Mouse (Mus musculus) CH12.LX (cell line): ENCODE measurements around the gene AC134908.4. TPM values are rescaled to one million over a fixed set of nuclear protein-coding genes. Genes with fewer than 3 reads are reported as not detected.

Experiments
- DNase-seq: peaks from one replicate; pipeline ENCODE4 v3.0.0-alpha.2; 2013; ENCODE audit errors: extremely low read depth
- H3K27ac ChIP-seq: 2 replicates; pipeline ENCODE4 v1.5.1; 2012; ENCODE audit warnings: low read depth, mild to moderate bottlenecking, control low read depth, moderate library complexity; ENCODE audit not compliant: insufficient read depth
- H3K27me3 ChIP-seq: replicated peaks from 2 replicates; pipeline ENCODE3; 2012; ENCODE audit warnings: inconsistent platforms
- H3K36me3 ChIP-seq, 2 experiments: replicated peaks in 1 of 2; 2 replicates each; pipeline versions ENCODE3 to v1.6.1; 2012; ENCODE audit warnings: inconsistent platforms in 1 of 2, low read length in 1 of 2, mild to moderate bottlenecking in 1 of 2, mixed read lengths in 1 of 2, moderate library complexity in 1 of 2; ENCODE audit not compliant: control insufficient read depth in 1 of 2, insufficient read depth in 1 of 2
- H3K4me1 ChIP-seq, 2 experiments: 2 replicates each; pipeline ENCODE4 v1.6.1; 2012; ENCODE audit warnings: inconsistent platforms in 1 of 2, moderate library complexity in 1 of 2; ENCODE audit not compliant: insufficient read depth in 2 of 2, control insufficient read depth in 1 of 2
- H3K4me2 ChIP-seq: 2 replicates; pipeline ENCODE4 v1.6.1; 2012; ENCODE audit warnings: low read depth, mild to moderate bottlenecking, control low read depth; ENCODE audit not compliant: poor library complexity, insufficient read depth, severe bottlenecking
- H3K4me3 ChIP-seq, 3 experiments: fragments of 150-350 bp in 1 of 3; sonication (generic) in 1 of 3; replicated peaks in 1 of 3; 2 replicates each; pipeline versions ENCODE3 to v1.5.1; 2011 to 2012; ENCODE audit warnings: low read depth in 2 of 3, low read length in 2 of 3, mild to moderate bottlenecking in 2 of 3, moderate library complexity in 2 of 3, control low read depth in 1 of 3, improper control_type of control experiment in 1 of 3, inconsistent platforms in 1 of 3, mixed read lengths in 1 of 3; ENCODE audit not compliant: poor library complexity in 1 of 3
- H3K79me2 ChIP-seq: replicated peaks from 2 replicates; pipeline ENCODE4 v1.6.1; 2012; ENCODE audit warnings: mild to moderate bottlenecking, moderate library complexity; ENCODE audit not compliant: control insufficient read depth, poor library complexity, insufficient read depth, severe bottlenecking; ENCODE audit errors: extremely low read depth
- H3K9ac ChIP-seq: 2 replicates; pipeline ENCODE4 v1.6.1; 2012; ENCODE audit warnings: low read depth, mild to moderate bottlenecking, control low read depth, moderate library complexity; ENCODE audit not compliant: insufficient read depth
- H3K9me3 ChIP-seq: replicated peaks from 2 replicates; pipeline ENCODE3; 2012; ENCODE audit warnings: low read length, inconsistent platforms, mixed read lengths
- BHLHE40 ChIP-seq: IDR thresholded peaks from 2 replicates; pipeline ENCODE4 v1.6.1; 2011; ENCODE audit warnings: mild to moderate bottlenecking, low read depth, low read length, improper control_type of control experiment
- CTCF ChIP-seq, 2 experiments: IDR thresholded peaks in 1 of 2; conservative IDR thresholded peaks in 1 of 2; 2 replicates each; pipeline ENCODE4 v1.5.1; 2011 to 2012; ENCODE audit warnings: low read depth in 2 of 2, low read length in 2 of 2, improper control_type of control experiment in 1 of 2, inconsistent platforms in 1 of 2, mild to moderate bottlenecking in 1 of 2, moderate library complexity in 1 of 2
- EP300 ChIP-seq: IDR thresholded peaks from 2 replicates; pipeline ENCODE4 v1.6.1; 2011; ENCODE audit warnings: low read length, improper control_type of control experiment
- ETS1 ChIP-seq: conservative IDR thresholded peaks from 2 replicates; pipeline ENCODE4 v1.6.1; 2012; ENCODE audit warnings: low read depth, mild to moderate bottlenecking, inconsistent platforms, low read length, improper control_type of control experiment, moderate library complexity
- GABPA ChIP-seq: IDR thresholded peaks from 2 replicates; pipeline ENCODE4 v1.6.1; 2012; ENCODE audit warnings: low read depth, low read length, improper control_type of control experiment, inconsistent platforms; ENCODE audit not compliant: insufficient replicate concordance
- IRF4 ChIP-seq: IDR thresholded peaks from 2 replicates; pipeline ENCODE4 v1.6.1; 2014; ENCODE audit warnings: low read depth, mild to moderate bottlenecking, inconsistent platforms, low read length, improper control_type of control experiment
- JUN ChIP-seq: IDR thresholded peaks from 2 replicates; pipeline ENCODE4 v1.6.1; 2011; ENCODE audit warnings: low read depth, mild to moderate bottlenecking, low read length, improper control_type of control experiment, moderate library complexity; ENCODE audit not compliant: insufficient read depth
- JUND ChIP-seq: conservative IDR thresholded peaks from 2 replicates; pipeline ENCODE4 v1.6.1; 2011; ENCODE audit warnings: low read depth, low read length, improper control_type of control experiment
- MAX ChIP-seq: IDR thresholded peaks from 2 replicates; pipeline ENCODE4 v1.6.1; 2011; ENCODE audit warnings: low read length, improper control_type of control experiment
- MAZ ChIP-seq: IDR thresholded peaks from 2 replicates; pipeline ENCODE4 v1.6.1; 2012; ENCODE audit warnings: low read depth, mild to moderate bottlenecking, inconsistent platforms, low read length, improper control_type of control experiment, moderate library complexity
- NELFE ChIP-seq: IDR thresholded peaks from 2 replicates; pipeline ENCODE4 v1.6.1; 2011; ENCODE audit warnings: low read depth, low read length, improper control_type of control experiment
- NRF1 ChIP-seq: IDR thresholded peaks from 2 replicates; pipeline ENCODE4 v1.6.1; 2014; ENCODE audit warnings: low read depth, mild to moderate bottlenecking, inconsistent platforms, low read length, improper control_type of control experiment, moderate library complexity
- POLR2AphosphoS2 ChIP-seq: IDR thresholded peaks from 2 replicates; pipeline ENCODE4 v1.6.1; 2011; ENCODE audit warnings: low read depth, low read length, improper control_type of control experiment
- RAD21 ChIP-seq: IDR thresholded peaks from 2 replicates; pipeline ENCODE4 v1.6.1; 2011; ENCODE audit warnings: low read depth, mild to moderate bottlenecking, low read length, improper control_type of control experiment, moderate library complexity
- SIN3A ChIP-seq: IDR thresholded peaks from 2 replicates; pipeline ENCODE4 v1.6.1; 2012; ENCODE audit warnings: low read length, improper control_type of control experiment, inconsistent platforms
- SMC3 ChIP-seq: IDR thresholded peaks from 2 replicates; pipeline ENCODE4 v1.6.1; 2011; ENCODE audit warnings: low read depth, low read length, improper control_type of control experiment
- TBP ChIP-seq: conservative IDR thresholded peaks from 2 replicates; pipeline ENCODE4 v1.6.1; 2011; ENCODE audit warnings: low read depth, low read length, improper control_type of control experiment
- TCF12 ChIP-seq: IDR thresholded peaks from 2 replicates; pipeline ENCODE4 v1.6.1; 2014; ENCODE audit warnings: low read depth, mild to moderate bottlenecking, inconsistent platforms, low read length, improper control_type of control experiment
- ZC3H11A ChIP-seq: IDR thresholded peaks from 2 replicates; pipeline ENCODE4 v1.6.1; 2012; ENCODE audit warnings: low read depth, mild to moderate bottlenecking, inconsistent platforms, low read length, improper control_type of control experiment
- ZNF384 ChIP-seq: IDR thresholded peaks from 2 replicates; pipeline ENCODE4 v1.6.1; 2012; ENCODE audit warnings: low read depth, low read length, improper control_type of control experiment, inconsistent platforms
- dilution Hi-C: fragments of 300-500 bp; cut with MboI; formaldehyde crosslinking; loops from 2 replicates; pipeline ENCODE4 v1.14.3; 2020; ENCODE audit warnings: low sequenced_read_pairs; ENCODE audit not compliant: extremely low pct_unique_long_range_greater_than_20kb, extremely low pct_ligation_motif_present
- in situ Hi-C: fragments of 300-500 bp; cut with MboI; formaldehyde crosslinking; loops from 3 replicates; pipeline ENCODE4 v1.14.3; 2019; ENCODE audit warnings: low sequenced_read_pairs, low pct_ligation_motif_present, low pct_unique_long_range_greater_than_20kb, mixed read lengths
- polyA plus RNA-seq: library from polyadenylated mRNA; unstranded; fragments of >175 nt; gene quantifications from 2 replicates; pipeline ENCODE4 v1.2.1, GENCODE M21; 2012; ENCODE audit warnings: low read depth; ENCODE audit not compliant: insufficient read length
- total RNA-seq, 2 experiments: library from RNA; depleted of rRNA; stranded (reverse); fragments of 300-350 nt in 1 of 2; fragments of >200 nt in 1 of 2; gene quantifications; 2 replicates each; pipeline ENCODE4 v1.2.3; 2012 to 2014

Gene AC134908.4
- total and polyA plus RNA-seq, 3 experiments = not detected

- H3K27ac ChIP-seq = no peak overlapping the region
- no peaks in the 10 kb centered on the region for H3K27me3 ChIP-seq
- peaks cover 56 to 77% of the 10 kb centered on the region in 2 experiments for H3K36me3 ChIP-seq
- H3K4me3 ChIP-seq = no peak overlapping the region
- H3K4me1 ChIP-seq = peaks cover 27 to 61% of the 10 kb centered on the region in 2 experiments
- DNase-seq = no peak
- H3K9ac ChIP-seq = no peak overlapping the region
- no peaks in the 10 kb centered on the region for H3K9me3 ChIP-seq
- dilution Hi-C loops (no loop called here), in situ Hi-C loops (no loop called here)
- no peak overlapping the region for H3K4me2 ChIP-seq
- TF ChIP-seq MAX = no peak
- TF ChIP-seq POLR2AphosphoS2 = no peak
- no peak for TF ChIP-seq NELFE
- TF ChIP-seq TCF12 = no peak
- TF ChIP-seq MAZ = no peak
- no peak for TF ChIP-seq EP300
- TF ChIP-seq SMC3 = no peak
- no peak for TF ChIP-seq BHLHE40
- TF ChIP-seq JUND = no peak
- TF ChIP-seq NRF1 = no peak
- TF ChIP-seq CTCF (conservative IDR thresholded peaks at IDR 0.05 in 1 of 2, IDR thresholded peaks at IDR 0.05 in 1 of 2; ENCODE audit: low read depth in 2 of 2, low read length in 2 of 2) = no peak
- no peak for TF ChIP-seq SIN3A
- no peak for TF ChIP-seq GABPA
- TF ChIP-seq RAD21 = no peak
- no peak for TF ChIP-seq ETS1
- no peak for TF ChIP-seq IRF4
- no peak for TF ChIP-seq JUN
- TF ChIP-seq ZC3H11A = no peak
- TF ChIP-seq TBP = no peak
- no peak for TF ChIP-seq ZNF384
- H3K79me2 ChIP-seq = peaks cover 14% of the 10 kb centered on the region
Observed at GRCm38 (mm10) chr17:25830200-25830753, 34.8 kb upstream of the AC134908.4 start.

DNA sequence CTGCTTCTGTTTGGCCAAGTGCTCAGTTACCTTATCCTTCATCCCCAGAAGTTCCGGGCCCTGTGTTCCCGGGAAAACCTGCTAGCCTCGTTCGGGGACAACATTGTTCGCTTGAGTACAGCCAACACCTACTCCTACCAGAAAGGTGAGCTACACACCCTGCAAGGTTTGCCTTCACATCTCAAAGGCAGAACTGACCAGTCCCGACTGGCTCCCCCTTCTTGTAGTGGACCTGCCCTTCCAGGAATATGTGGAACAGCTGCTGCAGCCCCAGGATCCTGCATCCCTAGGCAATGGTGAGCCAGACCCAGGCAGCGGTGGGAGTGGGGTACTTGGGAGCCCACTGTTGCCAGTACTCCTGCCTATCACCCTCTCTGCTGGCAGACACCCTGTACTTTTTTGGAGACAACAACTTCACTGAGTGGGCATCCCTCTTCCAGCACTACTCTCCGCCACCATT, 34.1 kb upstream of the AC134908.4 start:
- Histone ChIP-seq H3K27me3 (no peaks in the 10 kb centered on the region), H3K79me2 (peaks cover 14% of the 10 kb centered on the region), H3K9me3 (no peaks in the 10 kb centered on the region), H3K36me3 (peaks cover 49 to 73% of the 10 kb centered on the region in 2 experiments), H3K4me3 (peak overlapping the region; percentile 43 to 64 (median 49)), H3K4me1 (peaks cover 24 to 61% of the 10 kb centered on the region in 2 experiments), H3K4me2 (peak overlapping the region; percentile 30), H3K27ac (no peak overlapping the region), H3K9ac (no peak overlapping the region)
- dilution Hi-C loops (no loop called here), in situ Hi-C loops (no loop called here)
- TF ChIP-seq NELFE (no peak), POLR2AphosphoS2 (0 out of 2 replicates have a peak, but pooled peaks have one; percentile 4)
- no peak for DNase-seq
